Mouse (Mus musculus) midbrain, embryonic 10.5 days (tissue): Measurements from ENCODE around the gene Rasl10a. TPM values are rescaled to one million over a fixed set of nuclear protein-coding genes. Genes with fewer than 3 reads are reported as not detected.

ENCODE experiments used
- DNase-seq: peaks from one replicate; pipeline ENCODE4 v3.0.0-alpha.2; 2017; ENCODE audit warnings: low spot score
- H3K27ac ChIP-seq: fragments of 300-500 bp; sonication (generic); replicated peaks from 2 replicates; pipeline ENCODE4 v1.5.1; 2016; ENCODE audit warnings: mild to moderate bottlenecking
- H3K27me3 ChIP-seq: fragments of 300-500 bp; sonication (generic); 2 replicates; pipeline ENCODE4 v1.6.1; 2016; ENCODE audit warnings: low read depth, mild to moderate bottlenecking; ENCODE audit not compliant: poor library complexity, severe bottlenecking
- H3K36me3 ChIP-seq: fragments of 300-500 bp; sonication (generic); 2 replicates; pipeline ENCODE4 v1.6.1; 2016; ENCODE audit warnings: mild to moderate bottlenecking, moderate library complexity
- H3K4me1 ChIP-seq: fragments of 300-500 bp; sonication (generic); 2 replicates; pipeline ENCODE4 v1.6.1; 2016
- H3K4me3 ChIP-seq: fragments of 300-500 bp; sonication (generic); 2 replicates; pipeline ENCODE4 v1.5.1; 2016; ENCODE audit warnings: mild to moderate bottlenecking, moderate library complexity
- H3K9me3 ChIP-seq: fragments of 300-500 bp; sonication (generic); replicated peaks from 2 replicates; pipeline ENCODE4 v1.6.1; 2016; ENCODE audit warnings: mild to moderate bottlenecking
- WGBS: fragments of 180-500 bp; shearing (Covaris S2); methylation state at CpG from one replicate; pipeline ENCODE4 v1.1.7; 2016; 5-methylcytosine and 5-hydroxymethylcytosine counted together
- polyA plus RNA-seq: library from polyadenylated mRNA; unstranded; fragments of >200 nt; fragmentation: Nextera tagmentation; extraction: Ambion mirVana; gene quantifications from 2 replicates; pipeline ENCODE4 v1.2.1, GENCODE M21; 2016

Gene Rasl10a
- polyA plus RNA-seq, result 0.44 and 1.2 TPM in 2 replicates

GRCm38 (mm10) chr11:5057856-5058641 lies at the start of gene Rasl10a:
Gene Rasl10a, plus strand, starts transcription at chr11:5058128.
- Histone ChIP-seq H3K4me1 (peaks cover 78% of the 10 kb centered on the region), H3K9me3 (no peaks in the 10 kb centered on the region), H3K27ac (peak within 1 kb of the TSS; percentile 68), H3K36me3 (peaks cover 5% of the 10 kb centered on the region; the same call in 1 of the 2 replicates), H3K27me3 (peaks cover 84% of the 10 kb centered on the region), H3K4me3 (peak within 1 kb of the TSS; percentile 62)
- 2% methylated on average over 77 of the region's 77 CpGs for WGBS
- peak; percentile 55 for DNase-seq

GRCm38 (mm10) chr11:5008867-5009266 lies 49.1 kb upstream of the Rasl10a start:
- no peak for DNase-seq
- H3K36me3 ChIP-seq, result peaks cover 31% of the 10 kb centered on the region
- no peak overlapping the region for H3K4me3 ChIP-seq
- H3K9me3 ChIP-seq, result no peaks in the 10 kb centered on the region
- no peak overlapping the region for H3K27ac ChIP-seq
- H3K27me3 ChIP-seq, result no peaks in the 10 kb centered on the region
- no peaks in the 10 kb centered on the region for H3K4me1 ChIP-seq
- WGBS, result 85% methylated on average over 3 of the region's 3 CpGs

- 87% methylated on average over 3 of the region's 3 CpGs for WGBS
- peaks cover 37% of the 10 kb centered on the region for H3K36me3 ChIP-seq
- H3K4me3 ChIP-seq, result no peak overlapping the region
- H3K27ac ChIP-seq, result no peak overlapping the region
- H3K27me3 ChIP-seq, result no peaks in the 10 kb centered on the region
- DNase-seq, result no peak
- no peaks in the 10 kb centered on the region for H3K4me1 ChIP-seq
- H3K9me3 ChIP-seq, result no peaks in the 10 kb centered on the region
These were observed 48.4 kb upstream of the Rasl10a start for GRCm38 (mm10) chr11:5009354-5010074.

- H3K27ac ChIP-seq, result no peak overlapping the region
- no peak overlapping the region for H3K4me3 ChIP-seq
- no peaks in the 10 kb centered on the region for H3K4me1 ChIP-seq
- WGBS, result 91% methylated on average over 1 of the region's 1 CpGs
- DNase-seq, result no peak
- peaks cover 43% of the 10 kb centered on the region for H3K36me3 ChIP-seq
- no peaks in the 10 kb centered on the region for H3K27me3 ChIP-seq
- H3K9me3 ChIP-seq, result no peaks in the 10 kb centered on the region
These were observed 47.7 kb upstream of the Rasl10a start for GRCm38 (mm10) chr11:5010205-5010604.

- H3K27me3 ChIP-seq, result no peaks in the 10 kb centered on the region
- no peak overlapping the region for H3K4me3 ChIP-seq
- no peaks in the 10 kb centered on the region for H3K9me3 ChIP-seq
- H3K36me3 ChIP-seq, result peaks cover 54% of the 10 kb centered on the region
- no peak for DNase-seq
- WGBS, result 85% methylated on average over 1 of the region's 1 CpGs
- H3K4me1 ChIP-seq, result no peaks in the 10 kb centered on the region
- no peak overlapping the region for H3K27ac ChIP-seq
These were observed 46.4 kb upstream of the Rasl10a start for GRCm38 (mm10) chr11:5011480-5011879.

GRCm38 (mm10) chr11:5012213-5012715 lies 45.7 kb upstream of the Rasl10a start:
- H3K27me3 ChIP-seq, result no peaks in the 10 kb centered on the region
- H3K4me3 ChIP-seq, result no peak overlapping the region
- no peaks in the 10 kb centered on the region for H3K9me3 ChIP-seq
- H3K4me1 ChIP-seq, result no peaks in the 10 kb centered on the region
- DNase-seq, result no peak
- 93% methylated on average over 5 of the region's 5 CpGs for WGBS
- peaks cover 61% of the 10 kb centered on the region for H3K36me3 ChIP-seq
- H3K27ac ChIP-seq, result no peak overlapping the region

GRCm38 (mm10) chr11:5015720-5016119 lies 42.2 kb upstream of the Rasl10a start:
- Histone ChIP-seq H3K4me3 (no peak overlapping the region), H3K4me1 (no peaks in the 10 kb centered on the region), H3K36me3 (peaks cover 88% of the 10 kb centered on the region), H3K27ac (no peak overlapping the region), H3K9me3 (no peaks in the 10 kb centered on the region), H3K27me3 (no peaks in the 10 kb centered on the region)
- WGBS, result 72% methylated on average over 2 of the region's 2 CpGs
- no peak for DNase-seq

- WGBS, result 89% methylated on average over 5 of the region's 5 CpGs
- Histone ChIP-seq H3K27ac (no peak overlapping the region), H3K9me3 (no peaks in the 10 kb centered on the region), H3K36me3 (peaks cover 88% of the 10 kb centered on the region), H3K4me1 (no peaks in the 10 kb centered on the region), H3K27me3 (no peaks in the 10 kb centered on the region), H3K4me3 (no peak overlapping the region)
- DNase-seq, result no peak
These were observed 41.6 kb upstream of the Rasl10a start for GRCm38 (mm10) chr11:5016286-5016685.

GRCm38 (mm10) chr11:5017506-5017905 lies 40.4 kb upstream of the Rasl10a start:
- Histone ChIP-seq H3K4me1 (no peaks in the 10 kb centered on the region), H3K27ac (no peak overlapping the region), H3K4me3 (no peak overlapping the region), H3K9me3 (no peaks in the 10 kb centered on the region), H3K27me3 (no peaks in the 10 kb centered on the region), H3K36me3 (peaks cover 84% of the 10 kb centered on the region)
- WGBS, result 73% methylated on average over 6 of the region's 6 CpGs
- no peak for DNase-seq

- no peak for DNase-seq
- H3K4me1 ChIP-seq, result no peaks in the 10 kb centered on the region
- H3K9me3 ChIP-seq, result no peaks in the 10 kb centered on the region
- H3K36me3 ChIP-seq, result peaks cover 87% of the 10 kb centered on the region
- H3K27ac ChIP-seq, result no peak overlapping the region
- H3K27me3 ChIP-seq, result no peaks in the 10 kb centered on the region
- no peak overlapping the region for H3K4me3 ChIP-seq
- 98% methylated on average over 1 of the region's 1 CpGs for WGBS
These were observed 32.8 kb upstream of the Rasl10a start for GRCm38 (mm10) chr11:5025108-5025507.

GRCm38 (mm10) chr11:5028228-5028627 lies 29.7 kb upstream of the Rasl10a start:
- Histone ChIP-seq H3K4me3 (no peak overlapping the region), H3K36me3 (peaks cover 99% of the 10 kb centered on the region), H3K4me1 (no peaks in the 10 kb centered on the region), H3K27ac (no peak overlapping the region), H3K9me3 (no peaks in the 10 kb centered on the region), H3K27me3 (no peaks in the 10 kb centered on the region)
- no peak for DNase-seq
- WGBS, result 96% methylated on average over 7 of the region's 7 CpGs

GRCm38 (mm10) chr11:5032706-5033105 lies 25.2 kb upstream of the Rasl10a start:
- no peak overlapping the region for H3K27ac ChIP-seq
- WGBS, result 96% methylated on average over 10 of the region's 10 CpGs
- H3K4me3 ChIP-seq, result no peak overlapping the region
- DNase-seq, result no peak
- H3K4me1 ChIP-seq, result no peaks in the 10 kb centered on the region
- no peaks in the 10 kb centered on the region for H3K9me3 ChIP-seq
- H3K36me3 ChIP-seq, result peaks cover 100% of the 10 kb centered on the region
- H3K27me3 ChIP-seq, result no peaks in the 10 kb centered on the region

- Histone ChIP-seq H3K9me3 (no peaks in the 10 kb centered on the region), H3K27me3 (no peaks in the 10 kb centered on the region), H3K27ac (no peak overlapping the region), H3K4me3 (no peak overlapping the region), H3K36me3 (peaks cover 100% of the 10 kb centered on the region), H3K4me1 (no peaks in the 10 kb centered on the region)
- 95% methylated on average over 3 of the region's 3 CpGs for WGBS
- no peak for DNase-seq
These were observed 24.8 kb upstream of the Rasl10a start for GRCm38 (mm10) chr11:5033136-5033535.
